Mouse (Mus musculus): Measurements from ENCODE around the gene Msx1.
"Not testable (repeated sequence)": the region's sequence is repeated elsewhere in the genome, so short reads cannot be mapped to it uniquely, and the experiment has no call there.

Gene Msx1

GRCm38 (mm10) chr5:37824461-37824795, at the start of gene Msx1:
Gene Msx1 (minus strand): TSS chr5:37824583.
- peak; percentile 7 to 9 for DNase-seq

DNA sequence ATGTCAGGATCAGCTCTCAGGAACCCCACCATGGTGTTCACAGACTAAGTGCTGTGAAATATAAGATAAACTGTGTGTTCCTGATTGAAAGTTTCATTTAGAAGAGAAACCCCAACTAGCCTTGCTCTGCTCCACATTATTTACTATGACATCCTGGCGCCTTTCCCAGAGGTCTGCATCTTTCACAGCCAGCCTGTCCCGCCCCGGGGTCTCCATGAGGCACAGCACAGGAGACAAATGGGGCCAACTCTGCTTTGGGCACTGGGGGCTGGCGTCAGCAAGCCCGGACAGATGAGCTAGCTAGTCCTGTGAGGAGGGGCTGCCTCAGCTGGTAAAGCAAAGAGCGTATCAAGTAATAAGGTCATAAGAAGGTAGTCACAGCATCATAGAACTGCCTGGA, 41.1 kb upstream of the Msx1 start:
- DNase-seq = no peak

- DNase-seq = no peak
Observed at GRCm38 (mm10) chr5:37864309-37864708, 39.9 kb upstream of the Msx1 start.

GRCm38 (mm10) chr5:37860846-37861245, 36.5 kb upstream of the Msx1 start:
- no peak for DNase-seq

DNA sequence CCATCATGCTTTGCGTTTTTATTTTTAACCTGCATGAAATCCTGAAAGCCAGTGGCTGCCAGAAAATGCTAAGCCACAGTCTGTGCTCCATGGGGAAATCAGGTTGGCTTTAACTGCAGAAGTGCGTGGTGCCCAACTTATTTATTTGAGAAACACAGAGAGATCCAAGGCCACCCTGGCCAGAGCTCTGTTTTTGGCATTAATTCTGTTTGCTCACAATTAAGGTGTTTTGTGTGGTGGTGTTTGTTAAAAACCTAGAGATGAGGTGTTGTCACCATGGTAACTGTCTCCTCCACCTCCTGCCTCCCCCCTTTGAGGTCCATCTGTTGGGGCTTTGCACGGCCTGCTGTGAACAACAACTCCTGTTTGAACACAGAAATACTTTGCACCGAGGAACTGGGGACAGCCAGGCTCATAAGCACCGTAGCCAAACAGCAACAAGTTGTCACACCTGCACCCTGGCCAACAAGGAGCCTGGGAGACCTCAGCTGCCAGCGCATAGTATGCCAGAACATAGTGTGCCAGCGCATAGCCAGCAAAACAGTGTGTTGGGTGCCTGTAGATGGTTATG, 35.9 kb upstream of the Msx1 start:
- no peak for DNase-seq

DNA sequence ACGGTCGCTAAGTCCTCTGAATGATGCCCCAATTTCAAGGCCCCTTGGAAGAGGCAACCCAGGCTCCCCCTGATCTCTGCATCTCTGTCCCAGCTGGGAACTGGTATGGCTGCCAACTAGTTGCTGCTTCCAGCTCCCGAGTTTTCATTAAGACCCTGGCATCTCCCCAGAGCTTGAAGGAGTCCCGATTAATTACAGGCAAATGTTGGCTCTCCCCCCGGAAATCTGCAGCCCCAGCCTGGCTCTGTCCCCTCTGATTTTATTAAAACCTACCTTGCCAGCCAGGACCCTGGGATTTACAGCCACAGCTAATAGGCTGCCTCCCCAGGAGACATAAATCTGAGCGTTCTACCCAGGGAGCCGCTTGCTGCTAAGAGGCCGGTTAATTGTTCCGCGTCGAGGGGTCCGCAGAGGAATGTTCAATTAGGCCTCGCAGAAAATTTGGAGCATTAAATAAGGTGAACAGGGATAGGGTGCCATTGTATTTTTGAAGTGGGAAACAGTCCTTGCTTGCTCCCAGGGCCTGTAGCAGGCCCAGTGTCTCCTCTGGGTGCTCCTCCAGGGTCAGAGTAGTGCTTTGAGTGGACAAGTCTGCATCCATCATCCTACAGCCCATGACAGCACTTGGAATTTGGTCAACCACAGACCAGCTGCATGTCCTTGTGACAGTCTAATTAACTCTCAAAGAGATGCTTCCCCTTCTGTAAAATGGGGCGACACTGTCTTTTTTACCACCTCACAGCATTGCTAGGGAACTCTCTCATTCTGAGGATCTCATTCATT, 33.6 kb upstream of the Msx1 start:
- DNase-seq = no peak

- DNase-seq = no peak
Observed at GRCm38 (mm10) chr5:37856057-37856456, 31.7 kb upstream of the Msx1 start.

- no peak for DNase-seq
Observed at GRCm38 (mm10) chr5:37854233-37854632, 29.9 kb upstream of the Msx1 start.

- no peak for DNase-seq
Observed at GRCm38 (mm10) chr5:37851305-37851982, 27.1 kb upstream of the Msx1 start.

GRCm38 (mm10) chr5:37848991-37849719, 24.8 kb upstream of the Msx1 start:
- DNase-seq = no peak

GRCm38 (mm10) chr5:37836267-37836646, 11.9 kb upstream of the Msx1 start:
- no peak for DNase-seq

GRCm38 (mm10) chr5:37835590-37836266, 11.3 kb upstream of the Msx1 start:
- DNase-seq = no peak

- no peak for DNase-seq
Observed at GRCm38 (mm10) chr5:37832766-37833165, 8.4 kb upstream of the Msx1 start.

DNA sequence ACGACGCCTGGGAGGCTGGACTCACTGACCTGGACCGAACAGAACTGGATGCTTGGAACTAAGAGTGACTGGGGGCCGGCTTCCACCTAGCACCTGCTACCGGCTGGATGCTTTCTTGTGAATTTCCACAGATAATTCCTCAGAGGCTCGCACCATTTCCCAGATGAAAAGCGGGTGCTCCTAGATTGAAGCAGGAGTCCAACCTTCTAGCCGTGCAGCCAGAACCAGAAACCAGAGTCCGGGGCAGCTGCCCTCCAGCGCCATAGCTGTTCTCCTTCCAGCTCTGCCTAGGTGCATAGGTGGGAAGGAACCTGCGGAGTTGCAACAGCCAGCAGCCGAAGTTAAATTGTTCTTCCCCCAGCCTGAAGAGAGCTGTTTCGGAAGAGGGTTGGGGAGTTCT, 7.6 kb upstream of the Msx1 start:
- DNase-seq = no peak

GRCm38 (mm10) chr5:37830436-37830835, 6.1 kb upstream of the Msx1 start:
- DNase-seq = not testable (repeated sequence)

GRCm38 (mm10) chr5:37829926-37830325, 5.5 kb upstream of the Msx1 start:
- DNase-seq = no peak

DNA sequence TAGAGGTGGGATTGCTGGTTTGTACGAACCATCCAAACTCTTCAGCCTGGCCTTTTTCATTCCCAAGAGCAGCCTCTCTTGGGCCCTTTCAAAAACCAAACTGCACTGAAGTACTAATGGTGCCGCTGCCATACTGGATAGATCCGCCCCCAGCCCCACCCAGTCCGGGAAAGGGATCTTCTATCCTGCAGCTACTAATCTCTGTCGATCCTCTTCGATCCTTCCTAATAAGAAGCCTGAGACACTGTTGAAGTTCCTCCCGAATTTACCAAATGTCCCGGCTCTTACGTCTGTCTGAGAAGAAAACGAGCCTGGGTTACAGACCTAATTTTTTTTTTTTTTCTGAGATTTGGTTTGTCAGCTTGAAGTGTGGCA, 4.9 kb upstream of the Msx1 start:
- no peak for DNase-seq

DNA sequence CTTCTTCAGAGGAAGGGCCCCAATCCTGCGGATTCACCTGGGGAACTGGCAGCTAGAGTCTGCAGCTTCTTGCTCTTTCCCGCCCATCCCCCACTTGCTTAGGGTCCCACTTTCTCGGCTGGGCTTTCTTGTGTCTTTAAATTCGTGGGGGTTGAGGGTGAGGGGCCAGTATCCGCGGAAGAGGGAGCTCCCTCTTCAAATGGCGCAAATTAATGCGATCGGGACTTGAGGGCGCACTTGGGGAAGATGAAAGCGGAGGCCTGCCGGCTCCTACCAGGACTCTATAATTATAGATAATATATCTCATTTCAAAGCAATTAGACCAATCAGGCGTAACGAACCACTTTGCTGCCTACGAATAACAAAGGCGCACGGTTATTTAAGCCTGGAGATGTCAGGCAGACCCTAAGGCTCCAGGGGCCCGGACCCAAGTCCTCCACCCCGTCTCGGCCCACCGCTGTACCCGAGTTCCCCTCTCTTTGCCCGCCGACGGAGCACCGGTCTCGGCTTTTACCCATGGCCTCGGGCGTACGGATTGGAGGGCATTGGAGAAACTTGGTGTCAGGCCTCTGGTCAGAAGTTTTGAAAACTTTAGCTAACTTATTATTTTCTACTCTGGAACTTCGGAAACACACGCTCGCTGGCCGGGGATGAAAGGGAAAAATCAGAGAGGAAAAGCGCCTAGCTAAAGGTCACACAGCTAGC, 4.4 kb upstream of the Msx1 start:
- DNase-seq = no peak

DNA sequence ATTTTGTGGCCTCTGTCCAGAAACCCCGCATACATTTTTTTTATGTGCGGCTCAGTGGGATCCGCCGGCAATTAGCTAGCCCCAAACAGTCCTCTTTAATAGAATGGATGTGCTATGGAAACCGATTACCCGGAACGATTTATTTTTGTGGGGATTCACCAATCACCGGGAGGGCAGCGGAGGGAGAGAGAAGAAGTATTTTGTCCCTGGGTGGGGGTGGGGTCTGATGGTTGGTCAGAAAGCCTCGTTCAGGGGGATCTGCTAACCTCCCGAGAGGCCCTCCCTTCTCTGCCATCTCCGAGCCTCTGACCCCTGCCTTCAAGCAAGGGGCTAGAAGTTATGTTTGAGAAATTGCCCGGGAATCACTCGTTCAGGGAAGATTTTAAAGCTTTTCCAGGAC, 3.6 kb upstream of the Msx1 start:
- DNase-seq = no peak

- no peak for DNase-seq
Observed at GRCm38 (mm10) chr5:37827626-37827950, 3.2 kb upstream of the Msx1 start.

GRCm38 (mm10) chr5:37826706-37827625, 2.6 kb upstream of the Msx1 start:
- no peak for DNase-seq

Data from thymus, adult 18-20 months (tissue).